Mouse (Mus musculus): ENCODE results near the gene Phf12.

The Phf12 gene

GRCm38 (mm10) chr11:78074666-78075065 is 92.1 kb downstream of the Phf12 start:
- DNase-seq, result no peak

Data from lung, postnatal 4 days (tissue).